Mouse (Mus musculus): ENCODE measurements around the gene Olfr1151. TPM values are rescaled to one million over a fixed set of nuclear protein-coding genes. Genes with fewer than 3 reads are reported as not detected.

The Olfr1151 gene
- polyA plus RNA-seq (2015; fragmentation: Nextera tagmentation; extraction: Ambion mirVana) = not detected in 2 replicates

GRCm38 (mm10) chr2:87855562-87855961 is at the start of gene Olfr1151:
TSS of gene Olfr1151 (plus strand) at chr2:87855862.

DNA sequence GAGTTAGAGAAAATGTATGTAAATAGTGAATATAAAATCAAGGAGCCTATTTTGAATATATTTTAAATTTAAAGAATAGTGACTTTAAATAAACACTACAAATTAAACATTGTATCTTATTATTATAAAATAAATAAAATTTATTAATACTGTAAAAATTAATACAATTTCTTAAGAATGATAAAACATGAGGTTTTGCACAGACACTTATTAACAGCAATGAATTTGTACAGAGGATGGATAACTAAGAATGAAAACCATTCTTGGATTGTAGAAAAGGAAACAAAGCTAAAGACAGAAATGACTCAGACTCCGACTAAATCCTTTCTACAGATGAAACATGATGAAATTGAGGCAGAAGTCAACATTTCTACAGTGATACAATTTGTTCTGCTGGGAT is 46.1 kb upstream of the Olfr1151 start, which contains the start of gene Olfr1145:
Gene Olfr1145 (plus strand): TSS at position 301 of the 400 bp plus-strand sequence.

DNA sequence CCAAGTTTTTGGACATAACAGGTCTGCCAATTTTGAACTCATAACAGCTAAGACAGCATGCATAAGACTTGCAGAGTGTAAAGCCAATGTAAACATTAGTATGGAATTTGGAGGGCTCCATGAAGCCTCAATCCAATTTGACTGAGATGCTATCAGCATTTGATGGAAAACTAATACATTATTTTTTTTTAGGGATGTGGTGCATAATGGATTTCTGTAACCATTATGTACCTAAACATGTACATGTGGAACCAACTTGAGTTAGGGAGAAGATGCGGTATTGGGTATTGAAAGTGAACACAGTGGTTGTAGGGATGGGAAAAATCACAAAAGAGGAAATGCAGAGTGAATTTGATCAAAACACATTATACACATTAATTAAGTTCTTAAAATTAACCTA is 25.4 kb upstream of the Olfr1151 start, which contains the start of gene Olfr1148:
Gene Olfr1148 (plus strand): TSS at position 301 of the 400 bp plus-strand sequence.

GRCm38 (mm10) chr2:87843693-87844092 is 12.0 kb upstream of the Olfr1151 start, which contains the start of gene Olfr1150-ps1:
TSS of gene Olfr1150-ps1 (plus strand) at chr2:87843993.

GRCm38 (mm10) chr2:87866192-87866591 is 10.5 kb downstream of the Olfr1151 start, which contains the start of gene Olfr1152:
TSS of gene Olfr1152 (plus strand) at chr2:87866492.

DNA sequence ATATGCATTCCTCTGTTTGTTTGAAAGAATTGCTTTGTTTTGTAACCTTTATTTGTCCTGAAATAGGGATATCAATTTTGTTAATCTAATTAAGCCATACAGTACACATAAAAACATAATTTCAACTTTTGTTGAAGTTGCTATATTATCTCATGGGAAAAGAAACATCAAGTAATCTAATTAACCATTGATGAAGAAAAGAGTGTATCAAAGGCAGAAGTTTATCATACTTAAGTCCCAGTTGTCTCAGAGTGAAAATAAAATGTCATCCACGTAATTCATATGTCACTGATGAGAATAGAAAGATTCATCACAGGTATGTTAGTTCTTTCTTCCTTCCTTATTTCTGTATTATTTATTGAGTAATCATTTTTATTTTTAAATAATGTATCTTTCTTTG is 39.0 kb downstream of the Olfr1151 start, which contains the start of gene Olfr1153:
Gene Olfr1153 (plus strand): TSS at position 301 of the 400 bp plus-strand sequence.

DNA sequence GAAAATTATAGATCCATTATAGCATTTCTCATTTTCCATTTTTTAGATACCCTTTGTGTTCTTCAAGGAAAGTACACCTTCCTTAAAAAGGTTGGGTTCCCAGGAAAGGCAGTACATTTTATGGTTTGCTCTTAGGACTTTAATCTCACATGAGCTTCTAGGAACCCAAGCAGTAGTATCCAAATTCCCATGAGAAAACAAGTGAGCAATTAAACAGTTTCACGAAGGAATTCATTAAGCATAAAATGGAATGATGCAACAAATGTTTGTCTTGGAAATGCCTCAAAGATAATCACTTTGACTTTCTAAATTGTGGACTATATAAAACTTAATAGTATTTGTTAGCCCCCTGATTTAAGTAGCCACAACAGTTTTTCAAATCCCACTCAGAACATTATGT is 49.4 kb downstream of the Olfr1151 start, which contains the start of gene Olfr1154:
Gene Olfr1154 (minus strand): TSS at position 101 of the 400 bp plus-strand sequence.

Other genes with a start within 250 kb of the Olfr1151 start
- not detected in 2 replicates for gene Olfr1130, start 249.7 kb upstream of the Olfr1151 start, polyA plus RNA-seq (2015; fragmentation: Nextera tagmentation; extraction: Ambion mirVana)
- not detected in 2 replicates for gene Olfr1131, start 228.8 kb upstream of the Olfr1151 start, polyA plus RNA-seq (2015; fragmentation: Nextera tagmentation; extraction: Ambion mirVana)
- not detected in 2 replicates for gene Olfr1132, start 218.3 kb upstream of the Olfr1151 start, polyA plus RNA-seq (2015; fragmentation: Nextera tagmentation; extraction: Ambion mirVana)
- gene Olfr1133, start 208.5 kb upstream of the Olfr1151 start, polyA plus RNA-seq (2015; fragmentation: Nextera tagmentation; extraction: Ambion mirVana) = not detected in 2 replicates
- not detected in 2 replicates for gene Olfr1134, start 197.4 kb upstream of the Olfr1151 start, polyA plus RNA-seq (2015; fragmentation: Nextera tagmentation; extraction: Ambion mirVana)
- not detected in 2 replicates for gene Olfr1135, start 182.2 kb upstream of the Olfr1151 start, polyA plus RNA-seq (2015; fragmentation: Nextera tagmentation; extraction: Ambion mirVana)
- gene Olfr1136, start 161.9 kb upstream of the Olfr1151 start, polyA plus RNA-seq (2015; fragmentation: Nextera tagmentation; extraction: Ambion mirVana) = not detected in 2 replicates
- gene Olfr1137, start 142.7 kb upstream of the Olfr1151 start, polyA plus RNA-seq (2015; fragmentation: Nextera tagmentation; extraction: Ambion mirVana) = not detected in 2 replicates
- not detected in 2 replicates for gene Olfr1138, start 115.9 kb upstream of the Olfr1151 start, polyA plus RNA-seq (2015; fragmentation: Nextera tagmentation; extraction: Ambion mirVana)
- gene Olfr1140, start 112.1 kb upstream of the Olfr1151 start, polyA plus RNA-seq (2015; fragmentation: Nextera tagmentation; extraction: Ambion mirVana) = not detected in 2 replicates
- not detected in 2 replicates for gene Olfr1141, start 101.9 kb upstream of the Olfr1151 start, polyA plus RNA-seq (2015; fragmentation: Nextera tagmentation; extraction: Ambion mirVana)
- gene Olfr152, start 76.4 kb upstream of the Olfr1151 start, polyA plus RNA-seq (2015; fragmentation: Nextera tagmentation; extraction: Ambion mirVana) = not detected in 2 replicates
- not detected in 2 replicates for gene Olfr1143, start 55.3 kb upstream of the Olfr1151 start, polyA plus RNA-seq (2015; fragmentation: Nextera tagmentation; extraction: Ambion mirVana)
- gene Olfr1145, start 46.0 kb upstream of the Olfr1151 start, polyA plus RNA-seq (2015; fragmentation: Nextera tagmentation; extraction: Ambion mirVana) = not detected in 2 replicates
- gene Olfr1148, start 25.3 kb upstream of the Olfr1151 start, polyA plus RNA-seq (2015; fragmentation: Nextera tagmentation; extraction: Ambion mirVana) = not detected in 2 replicates
- not detected in 2 replicates for gene Olfr1150-ps1, start 11.9 kb upstream of the Olfr1151 start, polyA plus RNA-seq (2015; fragmentation: Nextera tagmentation; extraction: Ambion mirVana)
- 0.02 TPM in 1 of 2 replicates, not detected in the other for gene Olfr1152, start 10.6 kb downstream of the Olfr1151 start, polyA plus RNA-seq (2015; fragmentation: Nextera tagmentation; extraction: Ambion mirVana)
- gene Olfr1153, start 39.1 kb downstream of the Olfr1151 start, polyA plus RNA-seq (2015; fragmentation: Nextera tagmentation; extraction: Ambion mirVana) = not detected in 2 replicates
- gene Olfr1154, start 49.3 kb downstream of the Olfr1151 start, polyA plus RNA-seq (2015; fragmentation: Nextera tagmentation; extraction: Ambion mirVana) = not detected in 2 replicates
- not detected in 2 replicates for gene Olfr1155, start 89.3 kb downstream of the Olfr1151 start, polyA plus RNA-seq (2015; fragmentation: Nextera tagmentation; extraction: Ambion mirVana)
- not detected in 2 replicates for gene Olfr1156, start 97.2 kb downstream of the Olfr1151 start, polyA plus RNA-seq (2015; fragmentation: Nextera tagmentation; extraction: Ambion mirVana)
- not detected in 2 replicates for gene Olfr1157, start 112.4 kb downstream of the Olfr1151 start, polyA plus RNA-seq (2015; fragmentation: Nextera tagmentation; extraction: Ambion mirVana)
- not detected in 2 replicates for gene Olfr74, start 118.8 kb downstream of the Olfr1151 start, polyA plus RNA-seq (2015; fragmentation: Nextera tagmentation; extraction: Ambion mirVana)
- gene Olfr1158, start 134.3 kb downstream of the Olfr1151 start, polyA plus RNA-seq (2015; fragmentation: Nextera tagmentation; extraction: Ambion mirVana) = not detected in 2 replicates
- gene Olfr1160, start 152.4 kb downstream of the Olfr1151 start, polyA plus RNA-seq (2015; fragmentation: Nextera tagmentation; extraction: Ambion mirVana) = not detected in 2 replicates
- gene Olfr1161, start 166.9 kb downstream of the Olfr1151 start, polyA plus RNA-seq (2015; fragmentation: Nextera tagmentation; extraction: Ambion mirVana) = not detected in 2 replicates
- not detected in 2 replicates for gene Olfr73, start 181.8 kb downstream of the Olfr1151 start, polyA plus RNA-seq (2015; fragmentation: Nextera tagmentation; extraction: Ambion mirVana)
- not detected in 2 replicates for gene Olfr1162, start 195.3 kb downstream of the Olfr1151 start, polyA plus RNA-seq (2015; fragmentation: Nextera tagmentation; extraction: Ambion mirVana)
- not detected in 2 replicates for gene Olfr1163, start 216.0 kb downstream of the Olfr1151 start, polyA plus RNA-seq (2015; fragmentation: Nextera tagmentation; extraction: Ambion mirVana)
- not detected in 2 replicates for gene Olfr1164, start 238.1 kb downstream of the Olfr1151 start, polyA plus RNA-seq (2015; fragmentation: Nextera tagmentation; extraction: Ambion mirVana)

Data from spleen, postnatal 0 days (tissue).